Mouse (Mus musculus): ENCODE measurements around the gene Tex33. TPM values are rescaled to one million over a fixed set of nuclear protein-coding genes. Genes with fewer than 3 reads are reported as not detected.

Gene Tex33
- polyA plus RNA-seq, 1 experiment from 2014 or later = not detected

DNA sequence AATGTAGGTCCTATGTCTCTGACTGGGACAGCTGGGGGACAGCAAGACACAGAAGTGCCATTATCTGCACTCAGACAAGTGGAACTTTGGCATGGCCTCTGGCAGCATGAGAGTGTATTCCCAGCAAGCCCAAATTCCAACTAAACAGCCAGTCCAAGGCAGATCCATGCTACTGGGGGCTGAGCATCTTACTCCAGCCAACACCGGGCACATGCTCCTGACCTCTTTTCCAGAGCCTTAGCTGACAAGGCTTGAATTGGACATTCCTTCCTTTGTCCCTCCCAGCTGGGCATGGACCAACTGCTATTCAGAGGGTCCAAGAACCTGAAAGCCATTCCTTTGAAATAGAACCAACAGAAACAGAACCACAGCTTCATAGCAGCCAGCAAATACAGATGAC, 26.1 kb downstream of the Tex33 start:
- 43% methylated on average over 1 of the region's 1 CpGs for WGBS
- Histone ChIP-seq H3K36me3 (replicated peaks; ENCODE audit: control insufficient read depth, insufficient read depth) (no peaks in the 10 kb centered on the region), H3K9ac (no peak overlapping the region), H3K9me3 (ENCODE audit: control insufficient read depth, low read length) (no peaks in the 10 kb centered on the region), H3K4me3 (replicated peaks; ENCODE audit: low read length) (no peak overlapping the region), H3K27me3 (ENCODE audit: control insufficient read depth, insufficient read depth, low read length) (no peaks in the 10 kb centered on the region), H3K4me1 (replicated peaks; ENCODE audit: control insufficient read depth, insufficient read depth, low read length) (no peaks in the 10 kb centered on the region), H3K27ac (no peak overlapping the region), H3K4me2 (replicated peaks) (no peak overlapping the region)
- ATAC-seq (ENCODE audit: low FRiP score) (no peak), DNase-seq (ENCODE audit: low spot score) (no peak)

GRCm38 (mm10) chr15:78368926-78369346, 26.8 kb downstream of the Tex33 start:
- H3K4me3 ChIP-seq (replicated peaks; ENCODE audit: low read length) = no peak overlapping the region
- H3K36me3 ChIP-seq (replicated peaks; ENCODE audit: control insufficient read depth, insufficient read depth) = no peaks in the 10 kb centered on the region
- H3K4me1 ChIP-seq (replicated peaks; ENCODE audit: control insufficient read depth, insufficient read depth, low read length) = no peaks in the 10 kb centered on the region
- no peak overlapping the region for H3K4me2 ChIP-seq (replicated peaks)
- H3K27ac ChIP-seq = no peak overlapping the region
- 16% methylated on average over 8 of the region's 8 CpGs for WGBS
- no peaks in the 10 kb centered on the region for H3K9me3 ChIP-seq (ENCODE audit: control insufficient read depth, low read length)
- peak; percentile 61 for DNase-seq (ENCODE audit: low spot score)
- H3K27me3 ChIP-seq (ENCODE audit: control insufficient read depth, insufficient read depth, low read length) = no peaks in the 10 kb centered on the region
- no peak for ATAC-seq (ENCODE audit: low FRiP score)
- no peak overlapping the region for H3K9ac ChIP-seq

DNA sequence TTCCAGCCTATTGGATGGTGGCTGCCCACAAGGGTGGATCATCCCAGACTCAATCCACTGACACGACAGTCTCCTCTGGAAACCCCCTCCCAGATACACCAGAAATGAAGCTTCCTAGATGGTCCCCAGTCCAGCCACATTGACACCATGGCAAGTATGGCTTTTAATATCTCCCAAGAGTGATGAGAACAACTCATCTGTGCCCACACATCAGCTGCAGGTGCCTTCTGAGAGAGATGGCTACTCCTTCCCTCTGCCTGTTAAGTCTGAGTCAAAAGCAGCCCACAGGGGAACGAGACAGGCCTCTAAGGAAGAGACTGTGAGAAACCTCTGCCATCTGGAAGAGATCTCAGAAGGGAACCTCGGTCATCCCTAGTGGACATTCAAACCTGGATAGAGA, 27.9 kb downstream of the Tex33 start:
- WGBS = 74% methylated on average over 3 of the region's 3 CpGs
- DNase-seq (ENCODE audit: low spot score) = no peak
- Histone ChIP-seq H3K9ac (no peak overlapping the region), H3K27me3 (ENCODE audit: control insufficient read depth, insufficient read depth, low read length) (no peaks in the 10 kb centered on the region), H3K27ac (no peak overlapping the region), H3K4me2 (replicated peaks) (no peak overlapping the region), H3K36me3 (replicated peaks; ENCODE audit: control insufficient read depth, insufficient read depth) (no peaks in the 10 kb centered on the region), H3K9me3 (ENCODE audit: control insufficient read depth, low read length) (no peaks in the 10 kb centered on the region), H3K4me1 (replicated peaks; ENCODE audit: control insufficient read depth, insufficient read depth, low read length) (no peaks in the 10 kb centered on the region), H3K4me3 (replicated peaks; ENCODE audit: low read length) (no peak overlapping the region)
- no peak for ATAC-seq (ENCODE audit: low FRiP score)

GRCm38 (mm10) chr15:78366875-78367274, 28.8 kb downstream of the Tex33 start:
- no peak for ATAC-seq (ENCODE audit: low FRiP score)
- Histone ChIP-seq H3K4me1 (replicated peaks; ENCODE audit: control insufficient read depth, insufficient read depth, low read length) (no peaks in the 10 kb centered on the region), H3K9ac (no peak overlapping the region), H3K27ac (no peak overlapping the region), H3K4me2 (replicated peaks) (no peak overlapping the region), H3K9me3 (ENCODE audit: control insufficient read depth, low read length) (0 out of 2 replicates have a peak, but pooled peaks cover 6% of the 10 kb centered on the region), H3K36me3 (replicated peaks; ENCODE audit: control insufficient read depth, insufficient read depth) (no peaks in the 10 kb centered on the region), H3K4me3 (replicated peaks; ENCODE audit: low read length) (no peak overlapping the region), H3K27me3 (ENCODE audit: control insufficient read depth, insufficient read depth, low read length) (no peaks in the 10 kb centered on the region)
- WGBS = 85% methylated on average over 8 of the region's 8 CpGs
- DNase-seq (ENCODE audit: low spot score) = no peak

DNA sequence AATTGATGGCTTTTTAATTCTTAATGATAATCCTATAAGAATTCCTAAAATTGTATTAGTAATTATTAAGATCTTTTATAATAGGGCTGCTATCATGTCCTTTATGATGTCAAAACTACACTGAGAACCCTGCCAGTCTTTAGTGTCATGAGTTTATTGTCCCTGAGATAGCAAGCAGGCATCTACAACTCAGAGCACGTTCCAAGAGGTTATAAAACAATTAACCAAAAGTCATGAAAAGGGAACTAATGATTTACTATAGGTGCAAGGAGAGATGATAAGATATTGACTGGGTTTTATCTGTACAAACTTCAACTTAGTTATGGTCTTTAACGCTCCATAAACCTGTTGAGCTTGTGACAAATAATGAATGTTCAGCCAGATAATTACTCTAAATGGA, 29.8 kb downstream of the Tex33 start:
- DNase-seq (ENCODE audit: low spot score) (no peak), ATAC-seq (ENCODE audit: low FRiP score) (no peak)
- H3K9ac ChIP-seq = no peak overlapping the region
- H3K27ac ChIP-seq = no peak overlapping the region
- WGBS = 80% methylated on average over 2 of the region's 2 CpGs
- no peak overlapping the region for H3K4me2 ChIP-seq (replicated peaks)
- H3K9me3 ChIP-seq (ENCODE audit: control insufficient read depth, low read length) = 0 out of 2 replicates have a peak, but pooled peaks cover 7% of the 10 kb centered on the region
- no peaks in the 10 kb centered on the region for H3K27me3 ChIP-seq (ENCODE audit: control insufficient read depth, insufficient read depth, low read length)
- no peaks in the 10 kb centered on the region for H3K36me3 ChIP-seq (replicated peaks; ENCODE audit: control insufficient read depth, insufficient read depth)
- H3K4me1 ChIP-seq (replicated peaks; ENCODE audit: control insufficient read depth, insufficient read depth, low read length) = no peaks in the 10 kb centered on the region
- H3K4me3 ChIP-seq (replicated peaks; ENCODE audit: low read length) = no peak overlapping the region

DNA sequence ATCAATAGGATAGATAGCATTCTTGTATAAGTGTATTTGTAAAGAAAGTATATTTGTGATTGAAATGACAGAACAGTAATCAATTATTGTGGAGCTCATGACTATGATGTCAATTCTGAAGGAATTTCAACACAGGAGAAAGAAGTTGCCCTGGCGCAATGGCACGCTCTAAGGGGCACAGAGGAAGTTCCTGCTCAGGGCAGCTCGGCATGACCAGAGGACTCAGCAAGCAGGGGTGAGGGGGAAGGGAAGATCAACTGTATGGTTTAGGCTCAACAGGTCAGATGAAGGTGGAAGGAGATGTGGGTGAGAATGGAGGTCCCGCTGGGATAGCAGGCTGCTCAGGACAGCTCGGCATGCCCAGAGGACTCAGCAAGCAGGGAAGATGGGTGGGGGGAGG, 40.2 kb downstream of the Tex33 start:
- no peaks in the 10 kb centered on the region for H3K9me3 ChIP-seq (ENCODE audit: control insufficient read depth, low read length)
- H3K4me1 ChIP-seq (replicated peaks; ENCODE audit: control insufficient read depth, insufficient read depth, low read length) = no peaks in the 10 kb centered on the region
- no peaks in the 10 kb centered on the region for H3K27me3 ChIP-seq (ENCODE audit: control insufficient read depth, insufficient read depth, low read length)
- WGBS = 80% methylated on average over 5 of the region's 5 CpGs
- H3K27ac ChIP-seq = no peak overlapping the region
- no peak overlapping the region for H3K4me2 ChIP-seq (replicated peaks)
- H3K36me3 ChIP-seq (replicated peaks; ENCODE audit: control insufficient read depth, insufficient read depth) = no peaks in the 10 kb centered on the region
- DNase-seq (ENCODE audit: low spot score) (no peak), ATAC-seq (ENCODE audit: low FRiP score) (no peak)
- H3K4me3 ChIP-seq (replicated peaks; ENCODE audit: low read length) = no peak overlapping the region
- no peak overlapping the region for H3K9ac ChIP-seq

GRCm38 (mm10) chr15:78354958-78355357, 40.8 kb downstream of the Tex33 start:
- WGBS = 0% methylated on average over 1 of the region's 1 CpGs
- Histone ChIP-seq H3K4me2 (replicated peaks) (no peak overlapping the region), H3K4me3 (replicated peaks; ENCODE audit: low read length) (no peak overlapping the region), H3K4me1 (replicated peaks; ENCODE audit: control insufficient read depth, insufficient read depth, low read length) (no peaks in the 10 kb centered on the region), H3K36me3 (replicated peaks; ENCODE audit: control insufficient read depth, insufficient read depth) (no peaks in the 10 kb centered on the region), H3K27me3 (ENCODE audit: control insufficient read depth, insufficient read depth, low read length) (no peaks in the 10 kb centered on the region), H3K9me3 (ENCODE audit: control insufficient read depth, low read length) (no peaks in the 10 kb centered on the region), H3K27ac (no peak overlapping the region), H3K9ac (no peak overlapping the region)
- DNase-seq (ENCODE audit: low spot score) (peak; percentile 51), ATAC-seq (ENCODE audit: low FRiP score) (no peak)

DNA sequence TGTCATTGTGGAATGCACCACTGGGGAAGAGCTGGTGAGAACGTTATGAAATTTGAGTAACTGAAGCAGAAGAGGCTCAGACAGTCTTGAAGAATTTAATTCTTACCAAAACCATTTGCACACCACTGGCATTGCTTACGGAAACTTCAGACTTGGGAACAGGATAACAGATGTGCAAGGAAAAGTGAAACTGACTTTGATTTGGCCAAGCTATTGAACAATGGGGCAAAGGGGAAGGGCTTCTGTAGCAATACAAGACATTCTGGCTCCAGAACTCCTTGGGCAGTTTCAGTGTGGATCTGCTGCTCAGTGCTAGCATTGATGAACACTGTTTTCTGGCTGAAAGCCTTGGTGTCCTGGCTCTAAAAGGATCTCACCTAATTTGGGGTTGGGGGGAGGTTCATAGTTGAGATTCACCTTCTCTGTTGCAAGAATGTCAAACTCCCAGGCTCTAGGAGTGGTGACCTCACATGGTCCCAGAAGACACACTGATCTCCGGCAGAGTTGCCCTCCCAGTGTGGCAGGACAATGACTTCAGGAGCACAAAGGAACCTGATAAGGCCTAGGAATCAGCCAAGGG, 44.0 kb downstream of the Tex33 start:
- no peak for ATAC-seq (ENCODE audit: low FRiP score)
- 68% methylated on average over 3 of the region's 3 CpGs for WGBS

GRCm38 (mm10) chr15:78344567-78344966, 51.1 kb downstream of the Tex33 start:
- no peak for ATAC-seq (ENCODE audit: low FRiP score)
- no peak for DNase-seq (ENCODE audit: low spot score)
- Histone ChIP-seq H3K9me3 (ENCODE audit: control insufficient read depth, low read length) (no peaks in the 10 kb centered on the region), H3K27ac (no peak overlapping the region), H3K36me3 (replicated peaks; ENCODE audit: control insufficient read depth, insufficient read depth) (no peaks in the 10 kb centered on the region), H3K4me3 (replicated peaks; ENCODE audit: low read length) (no peak overlapping the region), H3K9ac (no peak overlapping the region), H3K4me2 (replicated peaks) (no peak overlapping the region), H3K27me3 (ENCODE audit: control insufficient read depth, insufficient read depth, low read length) (no peaks in the 10 kb centered on the region; the same call in 1 of the 2 replicates), H3K4me1 (replicated peaks; ENCODE audit: control insufficient read depth, insufficient read depth, low read length) (no peaks in the 10 kb centered on the region)
- 91% methylated on average over 3 of the region's 3 CpGs for WGBS

More for the DNA sequence above, 44.0 kb downstream of the Tex33 start:
- Histone ChIP-seq H3K4me1 (replicated peaks; ENCODE audit: control insufficient read depth, insufficient read depth, low read length) (no peaks in the 10 kb centered on the region), H3K27ac (no peak overlapping the region), H3K36me3 (replicated peaks; ENCODE audit: control insufficient read depth, insufficient read depth) (no peaks in the 10 kb centered on the region), H3K4me3 (replicated peaks; ENCODE audit: low read length) (no peak overlapping the region), H3K27me3 (ENCODE audit: control insufficient read depth, insufficient read depth, low read length) (no peaks in the 10 kb centered on the region), H3K9me3 (ENCODE audit: control insufficient read depth, low read length) (no peaks in the 10 kb centered on the region), H3K4me2 (replicated peaks) (no peak overlapping the region), H3K9ac (no peak overlapping the region)
- DNase-seq (ENCODE audit: low spot score) = no peak

DNA sequence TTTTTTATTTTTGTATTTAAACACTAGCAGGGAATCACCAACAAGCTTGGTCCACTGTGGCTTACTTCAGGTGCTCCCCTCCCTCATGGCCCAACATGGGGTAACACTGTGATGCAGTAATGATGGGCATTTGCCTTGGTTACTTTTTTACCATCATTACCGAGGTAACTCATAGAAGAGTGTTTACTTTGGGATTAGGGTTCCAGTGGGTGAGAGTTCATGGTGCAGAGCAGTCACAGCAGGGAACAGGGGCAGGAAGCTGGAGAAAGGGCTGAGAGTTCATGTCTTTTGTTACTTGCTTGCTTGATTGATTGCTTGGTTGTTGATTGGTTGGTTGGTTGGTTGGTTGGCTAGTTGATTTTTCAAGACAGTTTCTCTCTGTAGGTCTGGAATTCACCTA, 52.0 kb downstream of the Tex33 start:
- no peak overlapping the region for H3K27ac ChIP-seq
- WGBS = 13% methylated on average over 1 of the region's 1 CpGs
- H3K4me3 ChIP-seq (replicated peaks; ENCODE audit: low read length) = no peak overlapping the region
- no peaks in the 10 kb centered on the region for H3K36me3 ChIP-seq (replicated peaks; ENCODE audit: control insufficient read depth, insufficient read depth)
- H3K9me3 ChIP-seq (ENCODE audit: control insufficient read depth, low read length) = no peaks in the 10 kb centered on the region
- no peak overlapping the region for H3K4me2 ChIP-seq (replicated peaks)
- DNase-seq (ENCODE audit: low spot score) (no peak), ATAC-seq (ENCODE audit: low FRiP score) (no peak)
- no peaks in the 10 kb centered on the region; the same call in 1 of the 2 replicates for H3K27me3 ChIP-seq (ENCODE audit: control insufficient read depth, insufficient read depth, low read length)
- no peak overlapping the region for H3K9ac ChIP-seq
- no peaks in the 10 kb centered on the region for H3K4me1 ChIP-seq (replicated peaks; ENCODE audit: control insufficient read depth, insufficient read depth, low read length)
